Mouse (Mus musculus) thymus, adult 2 months (tissue): ENCODE results near the gene Sestd1.

ENCODE experiments used
- CTCF ChIP-seq: fragments of 200-500 bp; IDR thresholded peaks from 2 replicates; pipeline ENCODE4 v1.5.1; 2012; ENCODE audit warnings: mild to moderate bottlenecking, control low read depth, low read length, moderate library complexity, borderline replicate concordance; ENCODE audit not compliant: control insufficient read depth, poor library complexity, insufficient read depth; ENCODE audit errors: extremely low read depth
- POLR2A ChIP-seq: fragments of 200-500 bp; IDR thresholded peaks from 2 replicates; pipeline ENCODE4 v1.6.1; 2012; ENCODE audit warnings: mild to moderate bottlenecking, low read length, control low read depth, moderate library complexity; ENCODE audit not compliant: control insufficient read depth, poor library complexity, insufficient read depth; ENCODE audit errors: extremely low read depth

DNA sequence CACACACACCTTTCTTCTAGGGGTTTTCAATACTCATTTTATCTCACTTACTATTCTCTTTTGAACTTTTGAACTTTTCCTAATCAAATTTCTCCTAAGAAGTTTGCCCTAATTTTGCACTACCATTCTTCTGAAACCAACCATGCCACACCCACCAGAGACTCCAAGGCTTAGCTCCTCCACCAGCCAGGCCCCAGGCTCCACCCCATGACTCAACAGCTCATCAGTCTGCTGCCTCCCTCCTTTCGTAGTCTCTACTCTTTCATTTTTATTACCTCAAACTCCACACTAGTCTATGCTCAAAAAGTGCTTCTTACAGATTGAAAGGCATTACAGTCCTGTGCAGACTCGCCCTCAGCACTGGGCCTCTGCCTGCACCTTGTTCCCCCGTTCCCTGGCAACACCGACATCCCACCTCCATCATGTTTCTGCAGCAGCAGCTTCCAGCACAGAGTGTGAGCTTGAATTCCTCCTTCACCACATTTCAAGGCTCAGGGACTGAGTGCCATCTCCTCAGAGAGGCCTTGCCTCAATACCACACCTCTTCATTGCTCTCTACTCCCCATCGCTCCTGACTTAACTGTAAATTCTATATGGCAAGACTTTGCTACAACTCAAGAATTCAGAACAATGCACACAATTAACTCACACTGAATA, 79.3 kb downstream of the Sestd1 start:
- no peak for TF ChIP-seq CTCF
- TF ChIP-seq POLR2A, result no peak
